Mouse (Mus musculus): ENCODE data around the gene Ror1.

GRCm38 (mm10) chr4:100052258-100052657 lies 43.3 kb upstream of the Ror1 start:
- TF ChIP-seq POLR2A (IDR thresholded peaks at IDR 0.05; ENCODE audit: borderline replicate concordance, extremely low read depth, insufficient read depth, insufficient read length, poor library complexity, severe bottlenecking) (no peak), CTCF (IDR thresholded peaks at IDR 0.05; ENCODE audit: borderline replicate concordance, extremely low read depth, insufficient read depth, insufficient read length) (no peak)

All from brain, embryonic 14.5 days (tissue).